Mouse (Mus musculus) forelimb bud, embryonic 11.5 days (tissue): ENCODE results near the gene Rhbdf2.
"Not testable (repeated sequence)": the region's sequence is repeated elsewhere in the genome, so short reads cannot be mapped to it uniquely, and the experiment has no call there.

Source experiments
- DNase-seq: peaks from one replicate; pipeline ENCODE4 v3.0.0-alpha.2; 2012; ENCODE audit warnings: low read depth, low spot score

The Rhbdf2 gene

GRCm38 (mm10) chr11:116644225-116645112, 17.6 kb upstream of the Rhbdf2 start:
- DNase-seq, result no peak

DNA sequence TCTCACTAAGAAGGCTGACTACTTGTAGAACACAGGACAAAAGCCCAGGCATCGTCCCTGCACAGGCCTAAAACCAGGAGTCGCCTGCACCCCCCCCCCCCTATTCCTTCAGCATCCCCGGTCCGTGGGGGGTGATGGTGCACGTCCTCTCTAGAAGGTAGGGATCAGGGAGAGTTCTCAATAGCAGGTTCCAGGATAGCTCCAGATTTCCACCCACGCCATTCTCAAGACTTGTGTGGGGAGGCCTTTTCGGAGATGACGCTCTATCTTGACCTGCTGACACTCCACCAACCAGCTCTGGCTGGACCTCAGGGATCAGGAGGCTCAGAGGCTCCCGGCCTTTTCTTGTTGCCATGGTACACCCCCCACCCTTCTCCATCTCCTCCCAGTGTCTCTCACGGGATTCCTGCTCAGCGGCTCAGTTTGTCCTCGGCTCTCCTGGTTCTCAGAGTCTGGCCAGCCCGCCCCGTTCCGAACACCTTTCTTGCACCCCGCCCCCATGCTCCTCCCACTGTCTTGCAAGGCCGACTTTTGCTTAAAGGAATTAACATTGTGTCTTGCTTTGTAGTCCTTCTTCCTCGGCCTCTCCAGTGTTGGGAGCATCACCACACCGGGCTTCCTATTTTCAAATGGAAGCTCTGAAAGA, 16.9 kb upstream of the Rhbdf2 start:
- no peak for DNase-seq

DNA sequence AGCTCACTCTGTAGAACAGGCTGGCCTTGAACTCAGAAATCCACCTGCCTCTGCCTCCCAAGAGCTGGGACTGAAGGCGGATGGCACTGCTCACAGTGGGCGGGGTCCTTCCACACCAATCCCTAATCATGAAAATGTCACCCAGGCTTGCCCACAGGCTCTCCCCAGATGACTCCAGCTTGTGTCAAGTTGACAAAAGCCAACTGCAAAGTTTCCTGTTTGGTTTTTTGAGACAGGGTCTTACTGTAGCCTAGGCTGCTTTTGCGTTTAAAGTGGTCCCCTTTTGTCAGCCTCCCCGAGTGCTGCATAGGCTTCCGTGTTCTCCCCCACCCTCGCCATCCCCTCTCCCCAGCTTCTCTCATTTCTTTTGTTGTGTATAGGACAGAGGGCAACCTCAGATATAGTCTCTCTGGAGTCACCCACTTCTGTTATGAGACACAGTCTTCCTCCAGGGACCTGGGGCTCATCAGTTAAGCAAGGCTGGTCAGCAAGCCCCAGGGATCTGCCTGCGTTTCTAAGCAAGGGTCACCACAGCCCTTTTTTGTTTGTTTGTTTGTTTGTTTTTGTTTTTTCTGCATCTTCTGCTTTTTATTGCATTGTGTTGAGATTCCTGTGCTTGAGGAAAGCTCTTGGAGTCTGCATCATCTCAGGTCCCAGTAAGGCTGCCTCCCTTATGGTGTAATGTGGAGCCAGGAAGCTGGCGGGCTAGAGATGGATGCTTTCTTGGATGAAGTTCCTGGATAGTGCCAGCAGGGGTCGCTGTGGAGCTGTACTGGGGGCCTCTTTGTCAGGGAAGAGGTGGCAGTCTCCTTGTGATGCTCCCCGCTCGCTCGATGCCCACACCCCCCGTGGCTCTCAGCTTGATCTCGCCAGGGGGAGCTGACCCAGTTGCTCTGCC, 16.1 kb upstream of the Rhbdf2 start:
- DNase-seq, result peak; percentile 91

DNA sequence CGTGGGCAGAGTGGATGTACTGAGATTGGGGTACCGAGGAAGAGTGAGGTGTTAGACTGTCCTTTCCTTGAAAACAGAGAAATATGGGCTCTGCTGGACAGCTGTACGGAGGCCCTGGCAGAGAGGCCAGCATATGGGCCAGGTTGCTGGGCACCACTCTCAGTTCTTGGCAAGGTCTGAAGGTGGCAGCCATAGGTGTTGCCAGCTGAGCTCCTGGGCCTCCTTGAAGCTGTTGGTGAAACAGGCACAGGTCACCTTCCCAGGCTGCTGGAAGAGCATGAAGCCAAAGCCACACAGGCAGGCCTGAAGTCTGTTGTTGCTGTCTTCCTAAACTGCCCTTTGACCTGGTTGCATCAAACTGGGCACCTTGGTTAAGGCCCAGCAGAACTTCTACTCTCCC, 14.9 kb upstream of the Rhbdf2 start:
- no peak for DNase-seq

- DNase-seq, result no peak
These were observed 14.3 kb upstream of the Rhbdf2 start for GRCm38 (mm10) chr11:116641168-116641567.

GRCm38 (mm10) chr11:116636607-116637006, 9.8 kb upstream of the Rhbdf2 start:
- not testable (repeated sequence) for DNase-seq

- no peak for DNase-seq
These were observed 6.1 kb upstream of the Rhbdf2 start for GRCm38 (mm10) chr11:116632962-116633361.

- no peak for DNase-seq
These were observed 3.5 kb upstream of the Rhbdf2 start for GRCm38 (mm10) chr11:116630171-116630965.

DNA sequence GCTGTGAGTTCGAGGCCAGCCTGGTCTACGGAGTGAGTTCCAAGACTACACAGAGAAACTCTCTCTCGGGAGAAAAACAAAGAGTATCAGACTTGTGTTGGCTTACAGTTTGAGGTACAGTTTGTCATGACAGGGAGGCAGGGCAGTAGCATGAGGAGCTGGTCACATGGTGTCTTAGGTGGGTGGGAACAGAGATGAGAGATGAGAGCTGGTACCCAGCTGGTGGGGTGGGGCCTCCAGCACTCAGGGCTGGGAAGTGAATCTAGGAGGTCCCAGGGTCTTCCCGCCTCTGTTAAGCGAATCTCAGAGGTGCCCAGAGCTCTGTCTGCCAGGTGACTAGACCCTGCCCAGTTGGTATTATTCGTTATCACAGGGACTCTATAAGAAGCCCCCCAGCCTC, 2.7 kb upstream of the Rhbdf2 start:
- no peak for DNase-seq

GRCm38 (mm10) chr11:116628712-116629111, 1.9 kb upstream of the Rhbdf2 start:
- DNase-seq, result peak; percentile 90

DNA sequence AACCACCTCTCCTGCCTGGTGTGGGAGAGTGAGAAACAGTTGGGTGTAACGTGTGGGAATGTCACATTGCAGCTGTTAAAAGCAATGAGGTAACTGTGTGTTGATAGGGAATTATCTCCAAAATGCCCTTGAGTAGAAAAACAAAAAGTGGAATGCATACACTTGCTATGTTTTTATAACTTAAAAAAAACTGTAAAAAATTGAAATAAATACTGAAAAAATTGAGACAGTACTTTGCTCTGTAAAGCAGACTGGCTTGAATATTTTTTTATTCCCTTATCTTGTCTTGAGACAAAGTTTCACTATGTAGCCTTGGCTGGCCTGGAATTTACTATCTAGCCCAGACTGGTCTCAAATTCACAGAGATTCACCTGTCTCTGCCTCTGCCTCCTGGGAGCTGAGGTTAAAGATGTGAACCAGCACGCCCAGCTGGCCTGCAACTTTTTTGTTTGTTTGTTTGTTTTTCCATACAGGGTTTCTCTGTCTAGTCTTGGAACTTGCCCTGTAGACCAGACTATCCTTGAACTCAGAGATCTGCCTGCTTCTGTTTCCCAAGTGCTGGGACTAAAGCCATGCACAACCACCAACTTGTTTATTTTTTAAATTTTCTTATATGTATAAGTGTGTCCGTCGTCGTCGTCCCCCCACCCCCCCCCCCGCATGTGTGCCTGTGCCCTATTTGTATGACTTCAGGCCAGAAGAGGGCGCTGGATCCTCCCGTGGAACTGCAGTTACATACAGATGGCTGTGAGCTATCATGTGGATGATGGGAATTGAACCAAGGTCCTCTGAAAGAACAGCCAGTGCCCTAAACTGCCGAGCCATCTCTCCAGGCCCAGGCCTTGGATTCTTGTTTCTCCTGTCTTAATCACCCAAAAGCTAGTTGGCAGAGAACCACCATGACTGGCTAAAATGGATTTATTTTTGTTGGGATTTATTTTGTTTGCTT, 527 bp upstream of the Rhbdf2 start:
- no peak for DNase-seq

- DNase-seq, result no peak
These were observed 1.5 kb downstream of the Rhbdf2 start for GRCm38 (mm10) chr11:116625081-116626000.

DNA sequence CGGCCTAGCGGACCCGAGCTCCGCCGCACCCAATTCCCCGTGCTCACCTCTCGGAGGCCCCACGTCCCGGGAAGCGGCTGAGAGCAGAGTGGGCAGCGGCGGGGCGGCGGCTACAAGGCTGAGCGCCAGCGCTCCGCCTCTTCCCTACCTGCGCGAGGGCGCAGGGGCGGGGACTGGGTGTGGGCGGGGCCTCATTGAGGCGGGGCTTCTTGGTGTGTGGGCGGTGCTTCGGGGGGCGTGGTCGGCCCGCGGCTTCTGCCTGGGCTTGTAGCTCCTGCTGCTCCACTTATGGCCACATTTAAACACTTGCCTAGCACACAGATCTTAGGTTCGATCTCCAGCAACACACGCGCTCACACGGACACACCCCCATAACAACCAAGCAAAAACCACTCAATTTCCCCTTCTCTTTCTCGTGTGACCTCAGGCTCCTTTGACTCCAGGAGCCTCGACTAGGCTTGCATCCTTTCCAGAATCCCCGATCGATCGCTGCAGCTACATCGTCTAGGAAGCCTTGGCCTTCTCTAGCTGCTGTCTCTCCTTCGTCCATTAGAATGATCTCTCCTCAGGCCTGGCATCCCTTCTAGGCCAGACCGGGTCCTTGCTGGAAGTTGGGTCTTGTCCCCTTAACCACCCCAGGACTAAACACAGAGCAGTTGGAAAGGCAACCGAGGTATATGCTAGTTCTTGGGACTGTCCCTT, 2.5 kb downstream of the Rhbdf2 start:
- DNase-seq, result peak; percentile 79

GRCm38 (mm10) chr11:116623281-116624124, 3.3 kb downstream of the Rhbdf2 start:
- no peak for DNase-seq

DNA sequence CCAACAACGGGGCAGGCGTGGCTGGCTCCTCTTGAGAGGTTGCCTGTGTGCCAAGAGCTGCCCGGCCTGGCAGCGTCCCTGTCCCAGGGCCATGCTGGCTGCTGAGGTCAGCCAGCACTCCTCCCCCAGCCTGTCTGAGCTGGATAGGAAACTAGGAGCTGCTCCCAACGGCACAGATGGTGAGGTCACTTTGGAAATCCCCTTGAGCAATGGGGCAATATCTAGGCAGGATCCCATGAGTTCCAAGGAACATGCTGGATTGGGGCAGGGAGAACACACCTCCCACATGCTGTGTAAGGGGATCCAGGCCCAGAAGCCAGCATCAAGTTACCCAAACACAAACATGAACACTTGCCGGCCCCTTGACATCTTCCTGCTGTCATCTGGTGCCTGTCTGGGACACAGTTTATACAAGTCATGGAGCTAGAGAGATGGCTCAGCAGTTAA, 5.5 kb downstream of the Rhbdf2 start:
- no peak for DNase-seq

DNA sequence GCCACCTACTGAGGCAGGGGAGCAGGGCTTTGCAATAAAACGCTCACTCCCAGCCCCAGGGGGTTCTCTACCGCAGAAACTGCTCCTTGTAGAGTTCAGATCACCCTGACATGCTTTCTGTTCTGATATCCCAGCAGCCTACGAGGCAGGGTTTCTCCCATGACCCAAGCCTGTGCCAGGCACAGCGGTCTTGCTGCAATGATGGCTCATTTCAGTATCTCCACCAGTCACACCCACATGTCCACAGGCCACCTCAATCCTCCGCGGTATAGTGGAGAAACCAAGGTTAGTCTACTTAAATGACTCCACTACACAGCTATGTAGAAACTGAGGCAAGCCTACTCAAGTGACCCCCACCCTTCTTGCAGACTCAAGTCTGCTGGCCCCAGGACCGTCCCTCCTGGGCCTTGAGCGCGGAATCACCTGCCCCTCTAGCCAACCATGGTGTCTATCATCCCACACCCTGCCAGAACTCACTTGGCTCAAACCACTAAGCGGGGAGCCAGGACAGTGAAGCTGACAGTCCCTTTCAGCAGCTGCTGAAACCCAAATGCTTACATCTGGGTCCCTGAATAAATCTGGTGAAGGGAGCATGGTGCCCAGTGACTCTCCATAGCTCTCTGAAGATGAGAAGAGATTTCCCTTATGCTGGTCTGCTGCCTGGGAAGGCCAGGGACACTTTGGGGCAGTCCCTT, 6.1 kb downstream of the Rhbdf2 start:
- no peak for DNase-seq

- no peak for DNase-seq
These were observed 6.7 kb downstream of the Rhbdf2 start for GRCm38 (mm10) chr11:116620073-116620472.
